Mouse (Mus musculus): ENCODE measurements around the gene Baz1b. TPM values are rescaled to one million over a fixed set of nuclear protein-coding genes. Genes with fewer than 3 reads are reported as not detected.

The Baz1b gene
- polyA plus RNA-seq, 1 experiment, result 18.7 TPM

- Histone ChIP-seq H3K27ac (ENCODE audit: insufficient read depth, low read depth, low read length) (peak overlapping the region; percentile 95), H3K36me3 (ENCODE audit: control insufficient read depth, insufficient read depth, low read length) (no peaks in the 10 kb centered on the region), H3K4me1 (ENCODE audit: control insufficient read depth, insufficient read depth, low read length) (peaks cover 10% of the 10 kb centered on the region; the same call in 1 of the 2 replicates), H3K4me3 (ENCODE audit: insufficient read depth, low read depth, low read length) (peak overlapping the region; percentile 60), H3K27me3 (replicated peaks; ENCODE audit: control insufficient read depth, insufficient read depth, low read length) (no peaks in the 10 kb centered on the region)
- DNase-seq, result no peak
- 24% methylated on average over 10 of the region's 10 CpGs for WGBS
- TF ChIP-seq POLR2A (IDR thresholded peaks at IDR 0.05; ENCODE audit: low read depth, low read length), result no peak
- TF ChIP-seq CTCF (conservative IDR thresholded peaks at IDR 0.05; ENCODE audit: insufficient read depth, insufficient read length, low read depth, low read length), result no peak
Observed at GRCm38 (mm10) chr5:135186231-135186620, 838 bp upstream of the Baz1b start.

- DNase-seq, result no peak
- WGBS, result under 1% methylated on average over 100 of the region's 102 CpGs
Observed at GRCm38 (mm10) chr5:135187349-135188213, 517 bp downstream of the Baz1b start.

GRCm38 (mm10) chr5:135188214-135188554, 1.1 kb downstream of the Baz1b start:
- Histone ChIP-seq H3K4me3 (ENCODE audit: insufficient read depth, low read depth, low read length) (peak overlapping the region; percentile 80), H3K27ac (ENCODE audit: insufficient read depth, low read depth, low read length) (peak overlapping the region; percentile 82), H3K36me3 (ENCODE audit: control insufficient read depth, insufficient read depth, low read length) (no peaks in the 10 kb centered on the region), H3K27me3 (replicated peaks; ENCODE audit: control insufficient read depth, insufficient read depth, low read length) (no peaks in the 10 kb centered on the region), H3K4me1 (ENCODE audit: control insufficient read depth, insufficient read depth, low read length) (peaks cover 10% of the 10 kb centered on the region; the same call in 1 of the 2 replicates)
- DNase-seq, result no peak
- TF ChIP-seq CTCF (conservative IDR thresholded peaks at IDR 0.05; ENCODE audit: insufficient read depth, insufficient read length, low read depth, low read length) (no peak), POLR2A (IDR thresholded peaks at IDR 0.05; ENCODE audit: low read depth, low read length) (no peak)
- WGBS, result 3% methylated on average over 8 of the region's 8 CpGs

More at GRCm38 (mm10) chr5:135187349-135188213, 517 bp downstream of the Baz1b start:
- TF ChIP-seq CTCF (conservative IDR thresholded peaks at IDR 0.05; ENCODE audit: insufficient read depth, insufficient read length, low read depth, low read length), result no peak
- no peak for TF ChIP-seq POLR2A (IDR thresholded peaks at IDR 0.05; ENCODE audit: low read depth, low read length)
- H3K27ac ChIP-seq (ENCODE audit: insufficient read depth, low read depth, low read length), result peak overlapping the region; percentile 82
- no peaks in the 10 kb centered on the region for H3K36me3 ChIP-seq (ENCODE audit: control insufficient read depth, insufficient read depth, low read length)
- H3K27me3 ChIP-seq (replicated peaks; ENCODE audit: control insufficient read depth, insufficient read depth, low read length), result no peaks in the 10 kb centered on the region
- H3K4me1 ChIP-seq (ENCODE audit: control insufficient read depth, insufficient read depth, low read length), result peaks cover 10% of the 10 kb centered on the region; the same call in 1 of the 2 replicates
- H3K4me3 ChIP-seq (ENCODE audit: insufficient read depth, low read depth, low read length), result peak overlapping the region; percentile 80

- TF ChIP-seq CTCF (conservative IDR thresholded peaks at IDR 0.05; ENCODE audit: insufficient read depth, insufficient read length, low read depth, low read length), result no peak
- no peak for TF ChIP-seq POLR2A (IDR thresholded peaks at IDR 0.05; ENCODE audit: low read depth, low read length)
- Histone ChIP-seq H3K27ac (ENCODE audit: insufficient read depth, low read depth, low read length) (no peak overlapping the region), H3K27me3 (replicated peaks; ENCODE audit: control insufficient read depth, insufficient read depth, low read length) (no peaks in the 10 kb centered on the region), H3K36me3 (ENCODE audit: control insufficient read depth, insufficient read depth, low read length) (no peaks in the 10 kb centered on the region), H3K4me3 (ENCODE audit: insufficient read depth, low read depth, low read length) (no peak overlapping the region), H3K4me1 (ENCODE audit: control insufficient read depth, insufficient read depth, low read length) (peaks cover 10% of the 10 kb centered on the region; the same call in 1 of the 2 replicates)
- DNase-seq, result no peak
- 29% methylated on average over 2 of the region's 2 CpGs for WGBS
Observed at GRCm38 (mm10) chr5:135189281-135190022, 2.4 kb downstream of the Baz1b start.

GRCm38 (mm10) chr5:135191620-135192019, 4.6 kb downstream of the Baz1b start:
- Histone ChIP-seq H3K27me3 (replicated peaks; ENCODE audit: control insufficient read depth, insufficient read depth, low read length) (no peaks in the 10 kb centered on the region), H3K4me3 (ENCODE audit: insufficient read depth, low read depth, low read length) (no peak overlapping the region), H3K36me3 (ENCODE audit: control insufficient read depth, insufficient read depth, low read length) (no peaks in the 10 kb centered on the region; the same call in 1 of the 2 replicates), H3K27ac (ENCODE audit: insufficient read depth, low read depth, low read length) (no peak overlapping the region), H3K4me1 (ENCODE audit: control insufficient read depth, insufficient read depth, low read length) (peaks cover 10% of the 10 kb centered on the region; the same call in 1 of the 2 replicates)
- 36% methylated on average over 2 of the region's 2 CpGs for WGBS
- peak; percentile 79 for DNase-seq
- TF ChIP-seq POLR2A (IDR thresholded peaks at IDR 0.05; ENCODE audit: low read depth, low read length) (no peak), CTCF (conservative IDR thresholded peaks at IDR 0.05; ENCODE audit: insufficient read depth, insufficient read length, low read depth, low read length) (peak; percentile 60)

- DNase-seq, result no peak
Observed at GRCm38 (mm10) chr5:135192431-135192830, 5.4 kb downstream of the Baz1b start.

GRCm38 (mm10) chr5:135196367-135196766, 9.3 kb downstream of the Baz1b start:
- Histone ChIP-seq H3K4me1 (ENCODE audit: control insufficient read depth, insufficient read depth, low read length) (no peaks in the 10 kb centered on the region; the same call in 1 of the 2 replicates), H3K27ac (ENCODE audit: insufficient read depth, low read depth, low read length) (no peak overlapping the region), H3K4me3 (ENCODE audit: insufficient read depth, low read depth, low read length) (no peak overlapping the region), H3K36me3 (ENCODE audit: control insufficient read depth, insufficient read depth, low read length) (peaks cover 1% of the 10 kb centered on the region; the same call in 1 of the 2 replicates), H3K27me3 (replicated peaks; ENCODE audit: control insufficient read depth, insufficient read depth, low read length) (no peaks in the 10 kb centered on the region)
- no peak for TF ChIP-seq CTCF (conservative IDR thresholded peaks at IDR 0.05; ENCODE audit: insufficient read depth, insufficient read length, low read depth, low read length)
- TF ChIP-seq POLR2A (IDR thresholded peaks at IDR 0.05; ENCODE audit: low read depth, low read length), result no peak
- DNase-seq, result no peak
- WGBS, result 57% methylated on average over 6 of the region's 6 CpGs

More at GRCm38 (mm10) chr5:135192431-135192830, 5.4 kb downstream of the Baz1b start:
- Histone ChIP-seq H3K4me3 (ENCODE audit: insufficient read depth, low read depth, low read length) (no peak overlapping the region), H3K36me3 (ENCODE audit: control insufficient read depth, insufficient read depth, low read length) (no peaks in the 10 kb centered on the region; the same call in 1 of the 2 replicates), H3K27me3 (replicated peaks; ENCODE audit: control insufficient read depth, insufficient read depth, low read length) (no peaks in the 10 kb centered on the region), H3K27ac (ENCODE audit: insufficient read depth, low read depth, low read length) (no peak overlapping the region), H3K4me1 (ENCODE audit: control insufficient read depth, insufficient read depth, low read length) (peaks cover 10% of the 10 kb centered on the region; the same call in 1 of the 2 replicates)
- 88% methylated on average over 1 of the region's 1 CpGs for WGBS
- no peak for TF ChIP-seq POLR2A (IDR thresholded peaks at IDR 0.05; ENCODE audit: low read depth, low read length)

All from kidney, adult 2 months (tissue).